Mouse (Mus musculus) adrenal gland, postnatal 4 days (tissue): Measurements from ENCODE around the gene Ptpn21. TPM values are rescaled to one million over a fixed set of nuclear protein-coding genes. Genes with fewer than 3 reads are reported as not detected.

Experiments used
- DNase-seq, 2 experiments: peaks; one replicate each; pipeline ENCODE4 v3.0.0; 2021 to 2022; ENCODE audit warnings: low spot score in 2 of 2, mixed read lengths in 2 of 2
- total RNA-seq, 2 experiments: library from RNA; stranded (reverse); gene quantifications; 2 replicates each; pipeline ENCODE4 v1.2.3; 2021

Gene Ptpn21
- total RNA-seq, 2 experiments from 2014 or later = 25.6 to 26.5 TPM

DNA sequence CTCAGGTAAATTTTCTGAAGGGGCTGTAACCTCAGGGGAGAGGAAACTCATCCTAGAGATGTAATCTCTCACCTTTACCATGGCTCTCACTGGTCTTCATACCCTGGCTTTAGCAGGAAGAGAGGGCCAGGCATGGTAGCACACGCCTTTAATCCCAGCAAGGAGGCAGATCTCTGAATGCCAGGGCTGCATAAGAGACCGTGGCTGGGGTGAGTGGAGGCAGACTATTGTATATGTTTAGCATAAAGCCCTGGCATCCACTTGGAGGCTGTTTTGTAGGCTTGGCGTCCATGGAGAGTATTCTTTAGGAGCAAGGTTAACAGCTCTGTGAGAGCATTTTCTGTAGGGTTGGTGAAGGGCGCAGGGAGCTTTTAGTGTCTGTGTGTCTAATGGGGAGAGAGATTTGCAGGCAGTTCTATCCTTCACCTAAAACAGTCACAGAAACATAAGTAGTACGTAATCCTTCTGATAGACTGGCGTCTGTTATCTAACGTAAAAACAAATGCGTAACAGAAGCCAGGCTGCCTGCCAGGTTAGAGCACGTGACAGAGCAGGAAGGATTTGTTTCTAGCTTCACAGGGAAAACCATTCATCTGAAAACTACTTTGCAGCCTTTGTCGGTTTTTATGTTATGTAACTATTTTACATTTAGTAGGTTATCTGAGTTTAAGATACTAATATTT lies 68.9 kb downstream of the Ptpn21 start:
- no peak for DNase-seq

DNA sequence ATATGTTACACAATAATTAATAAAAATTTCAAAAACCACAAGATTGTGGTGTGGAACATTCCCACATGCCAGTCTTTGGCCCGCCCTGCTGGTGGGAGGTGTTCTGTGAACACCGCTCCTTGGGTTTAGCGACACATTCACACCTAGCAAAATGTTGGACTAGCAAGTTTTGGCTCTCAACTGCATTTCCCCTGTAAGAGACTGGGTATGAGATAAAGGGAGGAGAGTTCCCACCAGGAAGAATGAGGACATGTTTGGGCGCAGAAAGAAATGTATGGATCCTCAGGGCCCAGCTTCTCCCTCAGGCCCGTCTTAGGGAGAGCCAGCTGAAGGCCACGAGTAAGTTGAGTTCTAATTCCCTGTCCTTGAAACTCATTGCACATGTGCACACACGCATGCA lies 74.6 kb downstream of the Ptpn21 start:
- DNase-seq = no peak

DNA sequence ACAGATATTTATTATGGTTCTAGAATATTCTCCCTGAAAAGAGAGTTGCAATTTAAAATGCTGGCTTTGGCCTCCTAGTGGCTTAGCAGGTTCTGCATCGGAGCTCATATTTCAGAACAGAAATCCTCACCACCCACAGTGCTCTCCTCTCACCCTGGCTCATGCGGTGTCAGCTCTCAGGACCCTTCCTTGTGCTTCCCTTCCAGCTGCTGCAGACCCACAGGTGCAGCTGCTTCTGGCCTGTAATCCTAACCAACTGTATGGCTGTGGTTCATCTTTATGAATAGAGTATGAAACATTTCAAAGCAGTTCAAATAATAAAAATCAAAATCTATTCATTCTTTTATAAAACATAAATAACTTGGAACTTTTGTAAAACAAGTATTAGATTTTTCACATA lies 80.3 kb downstream of the Ptpn21 start:
- no peak for DNase-seq

DNA sequence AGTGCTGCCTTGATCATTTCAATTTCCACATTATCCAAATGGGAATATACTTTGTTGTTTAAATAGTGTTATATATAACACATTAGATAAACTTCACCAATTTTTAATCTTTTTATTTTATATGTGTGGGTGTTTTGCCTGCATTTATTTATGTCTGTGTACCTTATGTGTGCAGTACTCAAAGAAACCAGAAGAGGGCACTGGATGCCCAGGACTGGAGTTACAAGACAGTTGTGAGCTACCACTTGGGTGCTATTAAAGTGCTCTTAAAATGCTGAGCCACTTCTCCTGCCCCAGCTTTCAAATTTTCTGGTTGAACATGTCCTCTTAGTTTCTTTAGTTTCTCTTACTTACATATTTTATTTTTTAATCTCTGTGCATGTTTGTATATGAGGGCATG lies 92.4 kb downstream of the Ptpn21 start:
- DNase-seq = no peak

DNA sequence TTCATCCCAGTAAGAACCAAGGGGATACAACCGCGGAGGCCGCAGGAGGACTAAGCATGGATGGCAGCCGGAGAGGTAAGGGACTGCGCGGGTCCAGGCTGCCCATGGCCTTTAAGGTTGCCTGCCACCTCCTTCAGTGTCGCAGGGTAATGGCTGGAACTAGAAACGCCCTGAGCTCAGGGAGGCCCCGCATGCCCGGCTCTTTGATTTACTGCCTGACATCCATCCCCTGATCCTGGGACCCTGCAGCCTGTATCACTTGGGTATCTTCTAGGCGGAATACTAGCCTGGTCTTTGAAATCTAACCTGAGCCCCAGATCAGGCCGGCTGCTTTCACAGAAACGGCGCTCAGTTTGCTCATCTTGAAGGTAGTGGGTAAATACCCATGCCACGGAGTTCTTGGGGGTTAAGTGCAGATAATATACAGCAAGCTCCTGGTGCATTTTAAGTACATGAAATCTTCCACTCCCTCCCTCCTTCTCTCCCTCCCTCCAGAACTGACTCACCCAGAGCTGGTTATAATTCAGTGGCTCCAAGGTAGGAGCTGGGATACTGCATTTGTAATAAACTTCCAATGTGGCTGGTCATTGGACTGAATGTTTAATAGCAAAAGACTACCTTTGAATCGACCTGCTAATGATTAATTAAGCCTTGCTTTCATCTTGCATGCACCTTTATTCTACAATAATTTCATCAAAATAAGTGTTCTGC lies 108.8 kb downstream of the Ptpn21 start:
- DNase-seq = no peak

DNA sequence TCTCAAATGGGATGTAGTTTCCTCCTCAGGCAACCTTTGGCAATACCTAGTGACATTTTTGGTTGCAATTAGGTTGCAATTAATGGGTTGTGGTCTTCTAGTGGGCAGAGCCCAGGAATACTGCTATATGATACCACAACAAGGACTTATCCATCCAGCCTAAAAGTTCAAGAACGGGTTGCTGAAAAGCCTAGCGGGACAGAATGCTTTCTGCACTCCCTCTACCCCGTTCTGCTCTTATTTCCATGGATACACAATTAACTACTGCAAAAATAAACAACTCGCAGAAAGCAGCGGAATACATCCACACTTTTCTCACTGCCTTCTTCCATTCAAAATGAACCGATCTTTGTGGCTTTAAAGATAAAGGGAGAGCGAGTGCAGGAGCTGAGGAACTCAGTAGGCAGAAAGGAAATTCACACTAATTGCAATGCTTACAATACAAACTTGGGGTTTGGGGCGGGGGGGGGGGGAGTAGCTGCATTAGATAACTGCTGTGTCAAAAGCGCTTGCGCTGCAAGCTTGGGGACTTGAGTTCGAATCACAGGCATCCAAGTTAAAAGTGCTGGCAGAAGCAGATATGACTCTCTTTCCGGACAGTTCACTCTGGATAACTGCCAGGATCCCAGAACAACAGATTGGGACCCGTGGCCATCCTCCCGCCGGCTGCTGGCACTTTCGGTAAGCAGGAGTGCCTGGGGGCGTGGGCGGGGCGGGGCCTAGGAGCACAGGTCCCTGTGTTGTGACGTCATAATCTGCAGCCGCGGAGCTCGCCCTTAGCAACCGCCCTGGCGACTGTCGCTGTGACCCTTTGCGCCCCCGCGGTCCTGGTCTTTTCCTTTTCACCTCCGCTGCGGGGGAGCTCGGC lies 109.6 kb downstream of the Ptpn21 start, which contains the start of gene Spata7:
Gene Spata7, plus strand, starts transcription at position 766 of the 868 bp plus-strand sequence.
- peak; percentile 57 to 69 for DNase-seq

Other genes starting within 250 kb of the Ptpn21 start
- 1 to 10 TPM; 1.4 to 2.2 TPM for gene Kcnk10, start 159.1 kb downstream of the Ptpn21 start, total RNA-seq
- gene Spata7, start 109.2 kb downstream of the Ptpn21 start, total RNA-seq = 10 to 100 TPM; 19.5 to 19.8 TPM
- gene Zc3h14, start 9.6 kb upstream of the Ptpn21 start, total RNA-seq = 100 to 1,000 TPM; 111 to 113 TPM
- 10 to 100 TPM; 48.0 to 48.6 TPM for gene Eml5, start 164.1 kb upstream of the Ptpn21 start, total RNA-seq
- gene Ttc8, start 183.2 kb upstream of the Ptpn21 start, total RNA-seq = 10 to 100 TPM; 31.0 to 33.5 TPM